Mouse (Mus musculus): Measurements from ENCODE around the gene Defa33.
"Not testable (repeated sequence)": the region's sequence is repeated elsewhere in the genome, so short reads cannot be mapped to it uniquely, and the experiment has no call there.

The Defa33 gene

DNA sequence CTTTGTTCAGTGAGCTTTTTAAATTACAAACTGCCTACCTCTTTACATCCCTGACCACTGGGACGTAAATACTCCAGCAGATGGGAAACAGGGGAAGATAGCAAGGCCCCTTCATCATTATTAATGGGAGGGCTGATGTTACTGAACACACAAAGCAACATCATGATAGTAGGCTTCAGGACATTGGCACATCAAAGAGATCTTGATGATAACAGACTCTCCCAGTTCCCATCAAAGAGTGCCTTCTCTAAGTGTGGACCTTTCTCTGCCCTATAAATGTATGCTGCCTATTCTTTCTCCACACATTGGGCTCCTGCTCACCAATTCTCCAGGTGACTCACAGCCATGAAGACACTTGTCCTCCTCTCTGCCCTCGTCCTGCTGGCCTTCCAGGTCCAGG is at the start of gene Defa33:
TSS of gene Defa33 (plus strand) at position 301 of the 400 bp plus-strand sequence.
- DNase-seq (ENCODE audit: low spot score), result not testable (repeated sequence)

DNA sequence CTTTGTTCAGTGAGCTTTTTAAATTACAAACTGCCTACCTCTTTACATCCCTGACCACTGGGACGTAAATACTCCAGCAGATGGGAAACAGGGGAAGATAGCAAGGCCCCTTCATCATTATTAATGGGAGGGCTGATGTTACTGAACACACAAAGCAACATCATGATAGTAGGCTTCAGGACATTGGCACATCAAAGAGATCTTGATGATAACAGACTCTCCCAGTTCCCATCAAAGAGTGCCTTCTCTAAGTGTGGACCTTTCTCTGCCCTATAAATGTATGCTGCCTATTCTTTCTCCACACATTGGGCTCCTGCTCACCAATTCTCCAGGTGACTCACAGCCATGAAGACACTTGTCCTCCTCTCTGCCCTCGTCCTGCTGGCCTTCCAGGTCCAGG is 13.4 kb upstream of the Defa33 start, which contains the start of gene Defa2:
TSS of gene Defa2 (plus strand) at position 301 of the 400 bp plus-strand sequence.
- DNase-seq (ENCODE audit: low spot score), result not testable (repeated sequence)

DNA sequence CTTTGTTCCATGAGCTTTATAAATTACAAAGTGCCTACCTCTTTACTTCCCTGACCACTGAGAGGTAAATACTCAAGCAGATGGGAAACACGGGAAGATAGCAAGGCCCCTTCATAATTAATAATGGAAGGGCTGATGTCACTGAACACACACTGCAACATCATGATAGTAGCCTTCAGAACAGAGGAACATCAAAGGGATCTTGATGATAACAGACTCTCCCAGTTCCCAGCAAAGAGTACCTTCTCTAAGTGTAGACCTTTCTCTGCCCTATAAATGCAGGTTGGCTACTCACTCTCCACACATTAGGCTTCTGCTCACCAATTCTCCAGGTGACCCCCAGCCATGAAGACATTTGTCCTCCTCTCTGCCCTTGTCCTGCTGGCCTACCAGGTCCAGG is 35.5 kb downstream of the Defa33 start, which contains the start of gene Defa36:
TSS of gene Defa36 (plus strand) at position 301 of the 400 bp plus-strand sequence.
- not testable (repeated sequence) for DNase-seq (ENCODE audit: low spot score)

Data from yolk sac, embryonic 10.5 days (tissue).